Mouse (Mus musculus) right cerebral cortex, postnatal 14 days (tissue): Measurements from ENCODE around the gene Otop2.
A peak's percentile ranks its signal among the peaks of the same experiment; 100 is the strongest.

Experiments
- DNase-seq: peaks from one replicate; pipeline ENCODE4 v3.0.0; 2022

The Otop2 gene

GRCm38 (mm10) chr11:115306863-115307262 is at the start of gene Otop2:
Gene Otop2, plus strand, starts transcription at chr11:115307163.
- DNase-seq = no peak

GRCm38 (mm10) chr11:115257775-115258510 is 49.0 kb upstream of the Otop2 start:
- DNase-seq = no peak

- no peak for DNase-seq
These were observed 47.8 kb upstream of the Otop2 start for GRCm38 (mm10) chr11:115259134-115259533.

- DNase-seq = no peak
These were observed 44.0 kb upstream of the Otop2 start for GRCm38 (mm10) chr11:115262954-115263353.

GRCm38 (mm10) chr11:115264136-115264861 is 42.7 kb upstream of the Otop2 start:
- DNase-seq = no peak

GRCm38 (mm10) chr11:115264862-115265668 is 41.9 kb upstream of the Otop2 start:
- no peak for DNase-seq

- no peak for DNase-seq
These were observed 41.1 kb upstream of the Otop2 start for GRCm38 (mm10) chr11:115265771-115266399.

- no peak for DNase-seq
These were observed 40.6 kb upstream of the Otop2 start for GRCm38 (mm10) chr11:115266400-115266778.

- no peak for DNase-seq
These were observed 39.7 kb upstream of the Otop2 start, which contains the start of gene Grin2c for GRCm38 (mm10) chr11:115267061-115267883. Gene Grin2c, minus strand, starts transcription at chr11:115267243.

GRCm38 (mm10) chr11:115267958-115268357 is 39.0 kb upstream of the Otop2 start:
- no peak for DNase-seq

- DNase-seq = no peak
These were observed 37.5 kb upstream of the Otop2 start for GRCm38 (mm10) chr11:115269330-115270066.

GRCm38 (mm10) chr11:115270148-115270861 is 36.7 kb upstream of the Otop2 start:
- DNase-seq = peak; percentile 73

GRCm38 (mm10) chr11:115271052-115271451 is 35.9 kb upstream of the Otop2 start:
- no peak for DNase-seq

- no peak for DNase-seq
These were observed 35.5 kb upstream of the Otop2 start for GRCm38 (mm10) chr11:115271481-115271880.

- DNase-seq = no peak
These were observed 34.0 kb upstream of the Otop2 start for GRCm38 (mm10) chr11:115272894-115273498.

- DNase-seq = no peak
These were observed 33.2 kb upstream of the Otop2 start for GRCm38 (mm10) chr11:115273735-115274134.

- no peak for DNase-seq
These were observed 32.8 kb upstream of the Otop2 start for GRCm38 (mm10) chr11:115274178-115274577.

- no peak for DNase-seq
These were observed 32.2 kb upstream of the Otop2 start for GRCm38 (mm10) chr11:115274771-115275170.

- no peak for DNase-seq
These were observed 31.5 kb upstream of the Otop2 start for GRCm38 (mm10) chr11:115275509-115275908.

- DNase-seq = no peak
These were observed 31.0 kb upstream of the Otop2 start for GRCm38 (mm10) chr11:115275954-115276353.
